Mouse (Mus musculus) lung, postnatal 4 days (tissue): ENCODE measurements at regions not wholly inside any gene's neighbourhood (a gene's known extent, or its start where the extent isn't known, plus 50 kb on each side); places are given as distances from the start of the nearest gene placed in this dataset.
"Not testable (repeated sequence)": the region's sequence is repeated elsewhere in the genome, so short reads cannot be mapped to it uniquely, and the experiment has no call there.

ENCODE experiments used
- DNase-seq, 2 experiments: peaks; one replicate each; pipeline ENCODE4 v3.0.0; 2021

DNA sequence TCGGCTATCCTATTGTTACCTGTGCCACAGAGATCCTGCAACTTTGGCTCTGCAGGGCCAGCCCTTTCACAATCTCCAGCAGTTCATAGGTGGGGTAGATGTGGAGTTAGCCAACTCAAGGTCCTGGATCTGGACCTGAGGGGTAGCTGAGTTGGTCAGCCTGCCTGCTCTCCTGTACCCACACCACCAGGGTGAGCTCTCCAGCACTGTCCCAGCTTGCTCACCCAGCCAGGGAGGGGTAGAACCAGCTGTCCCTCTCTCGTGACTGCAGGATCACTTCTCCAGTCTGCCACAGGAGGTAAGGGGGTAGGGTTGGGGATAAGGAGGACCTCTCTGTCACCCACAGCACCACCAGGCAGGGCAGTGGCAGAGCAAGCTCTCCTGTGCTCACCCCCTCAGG lies 104.6 kb upstream of the Arid1b start:
- DNase-seq, result no peak

DNA sequence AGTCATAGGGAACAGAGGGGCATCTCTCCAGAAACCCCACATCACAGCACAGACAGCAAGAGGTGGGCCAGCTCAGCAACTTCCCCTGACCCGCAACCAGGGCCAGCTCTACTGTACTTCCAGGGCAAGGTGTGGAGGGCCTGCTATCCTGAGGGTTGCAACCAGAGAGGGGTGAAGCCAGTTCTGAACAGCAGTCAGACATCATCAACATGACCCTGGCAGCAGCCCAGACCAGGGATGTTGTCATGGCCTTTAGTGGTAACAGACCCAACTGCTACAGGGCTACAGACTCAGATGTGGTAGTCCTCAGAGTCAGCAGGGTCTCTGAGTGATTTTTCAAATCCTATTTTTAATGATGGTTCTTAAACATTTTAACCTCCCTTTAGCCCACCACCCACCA lies 104.0 kb upstream of the Arid1b start:
- DNase-seq, result no peak

DNA sequence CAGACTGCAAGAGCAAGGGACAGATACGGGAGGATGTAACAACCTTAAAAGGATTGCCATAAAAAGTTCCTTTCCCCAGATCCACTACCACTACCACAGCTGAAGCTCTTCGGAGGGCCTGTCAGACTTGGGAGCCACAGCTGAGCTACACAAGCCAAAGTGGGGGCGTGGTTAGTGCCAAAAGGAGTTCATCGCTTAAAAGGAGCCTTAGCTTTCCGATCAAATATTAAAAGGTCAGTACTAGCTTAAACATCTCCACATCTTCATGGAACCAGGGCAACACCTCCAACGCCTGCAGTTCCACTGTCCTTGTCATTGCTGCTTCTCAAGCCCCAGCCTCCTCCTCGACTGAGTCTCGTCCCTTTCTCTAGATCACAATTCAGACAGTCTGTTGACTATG lies 102.6 kb upstream of the Arid1b start:
- DNase-seq, result no peak

DNA sequence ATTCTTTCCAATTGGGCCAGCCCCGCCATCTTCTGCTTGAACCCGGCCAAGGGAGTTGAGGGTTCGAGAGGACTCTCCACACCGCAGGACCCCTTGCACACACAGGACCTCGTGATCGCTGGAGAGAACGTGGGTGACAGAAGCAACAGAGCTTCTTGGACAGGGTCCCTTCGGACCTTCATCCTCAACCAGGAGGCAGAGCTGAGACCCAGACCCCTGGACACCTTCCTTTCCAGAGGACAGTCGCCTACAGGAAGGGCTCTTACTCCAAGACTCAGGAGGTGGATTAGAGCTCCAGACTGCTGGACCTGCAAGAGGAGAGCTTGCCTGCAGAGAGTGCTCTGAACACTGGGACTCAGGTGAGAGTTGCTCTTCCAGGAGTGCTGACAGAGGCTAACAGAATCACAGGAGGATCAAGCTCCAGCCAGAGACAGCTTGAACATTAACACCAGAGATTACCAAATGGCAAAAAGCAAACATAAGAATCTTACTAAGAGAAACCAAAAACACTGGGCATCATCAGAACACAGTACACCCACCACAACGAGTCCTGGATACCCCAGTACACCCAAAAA lies 99.3 kb upstream of the Arid1b start:
- DNase-seq, result not testable (repeated sequence)

DNA sequence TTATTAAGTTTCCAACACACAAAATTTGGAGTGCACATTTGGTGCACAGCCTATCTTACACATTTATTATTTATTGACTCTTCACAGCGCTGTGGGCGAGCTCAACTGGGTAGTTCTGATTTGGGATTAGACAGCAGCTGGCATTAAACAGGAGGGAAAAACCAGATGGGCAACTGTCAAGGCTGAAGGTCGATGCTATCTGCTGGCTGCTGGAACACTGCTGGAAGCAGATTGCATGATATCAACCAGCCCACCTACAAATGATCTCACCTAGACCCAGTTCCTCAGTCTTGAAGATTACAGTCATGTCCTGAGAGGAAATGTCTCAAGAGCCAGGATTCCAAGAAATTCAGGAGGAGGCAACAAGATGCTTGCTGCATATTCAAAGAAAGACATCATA lies 91.0 kb upstream of the Arid1b start:
- no peak for DNase-seq

DNA sequence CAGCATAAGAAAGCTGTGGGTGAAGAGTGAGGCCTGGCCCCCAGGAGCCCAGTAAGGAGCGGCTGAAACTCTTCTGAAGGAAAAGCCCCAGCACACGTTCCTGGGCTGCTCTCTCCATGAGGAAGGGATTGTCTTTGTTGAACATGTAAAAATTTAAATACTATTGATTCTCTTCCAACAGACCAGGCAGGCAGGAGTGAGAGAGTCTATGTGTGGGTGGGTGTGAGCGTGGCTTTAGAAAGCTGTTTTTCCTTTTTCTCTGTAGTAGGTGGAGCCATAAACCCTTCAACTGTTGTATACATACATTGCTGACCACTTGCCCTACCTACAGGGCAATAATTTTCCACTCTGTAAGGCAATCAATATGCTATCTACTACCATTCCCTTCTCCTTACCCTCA lies 87.6 kb upstream of the Arid1b start:
- no peak for DNase-seq

DNA sequence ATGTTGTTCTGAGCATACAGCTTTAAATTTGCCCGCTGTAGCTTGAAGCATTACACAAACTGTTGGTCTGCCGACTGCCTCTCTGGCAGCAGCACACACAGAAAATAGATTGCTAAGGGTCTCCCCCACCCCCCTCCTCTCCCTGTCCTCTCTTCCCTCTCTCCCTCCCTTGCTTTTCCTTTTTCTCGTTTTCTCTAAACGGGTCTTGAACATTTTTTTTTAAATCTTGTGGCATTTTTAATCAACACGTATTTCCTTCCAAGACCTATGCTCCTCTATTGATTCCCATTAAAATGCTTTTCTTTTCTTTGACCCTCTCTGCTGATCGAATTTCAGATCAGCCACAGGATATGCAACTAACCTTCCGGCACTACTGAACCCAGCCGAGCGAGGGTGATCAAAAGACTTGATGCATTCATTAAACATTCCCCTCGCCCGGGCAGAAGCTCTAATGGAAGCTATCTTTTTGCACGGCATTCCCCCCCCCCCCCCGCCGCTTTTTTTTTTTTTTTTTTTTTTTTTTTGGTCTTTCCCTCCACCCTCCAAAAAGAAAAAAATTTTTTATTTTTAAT lies 86.9 kb upstream of the Arid1b start:
- DNase-seq, result peak; percentile 50 to 51

DNA sequence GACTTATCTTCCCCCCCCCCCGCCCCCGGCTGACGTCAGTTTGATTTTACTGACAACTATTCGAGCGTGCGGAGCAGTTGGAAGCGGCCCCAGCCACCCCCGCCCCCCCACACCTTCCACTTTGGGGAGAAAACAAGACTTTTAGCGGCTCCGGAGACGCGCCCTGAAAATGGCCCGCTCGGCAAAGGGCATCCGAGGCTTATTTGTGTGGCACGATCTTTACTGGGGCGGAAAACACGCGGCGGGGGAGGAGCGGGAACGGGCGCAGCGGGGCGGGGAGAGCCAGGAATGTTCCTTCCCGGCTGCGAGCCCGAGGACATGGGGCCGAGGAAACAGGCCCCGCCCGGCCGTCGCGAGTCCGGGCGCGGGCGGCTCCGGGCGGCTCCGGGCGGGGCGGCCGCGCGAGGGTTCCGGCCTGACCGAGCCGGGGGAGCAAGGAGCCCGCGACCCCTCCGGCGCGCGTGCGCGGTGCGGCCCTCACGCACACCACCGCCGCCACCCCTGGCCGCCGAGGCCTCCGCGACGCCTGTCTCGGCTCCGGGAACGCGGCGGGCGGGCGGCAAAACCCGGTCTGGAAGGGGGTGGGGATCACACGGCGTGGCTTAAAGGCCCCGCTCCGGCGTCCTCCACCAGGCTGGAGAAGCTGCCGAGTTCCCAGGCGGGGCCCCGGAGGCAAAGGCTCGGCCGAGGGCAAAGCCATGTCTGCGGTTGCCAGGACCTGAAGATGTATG lies 86.1 kb upstream of the Arid1b start:
- DNase-seq, result peak; percentile 96 to 98

DNA sequence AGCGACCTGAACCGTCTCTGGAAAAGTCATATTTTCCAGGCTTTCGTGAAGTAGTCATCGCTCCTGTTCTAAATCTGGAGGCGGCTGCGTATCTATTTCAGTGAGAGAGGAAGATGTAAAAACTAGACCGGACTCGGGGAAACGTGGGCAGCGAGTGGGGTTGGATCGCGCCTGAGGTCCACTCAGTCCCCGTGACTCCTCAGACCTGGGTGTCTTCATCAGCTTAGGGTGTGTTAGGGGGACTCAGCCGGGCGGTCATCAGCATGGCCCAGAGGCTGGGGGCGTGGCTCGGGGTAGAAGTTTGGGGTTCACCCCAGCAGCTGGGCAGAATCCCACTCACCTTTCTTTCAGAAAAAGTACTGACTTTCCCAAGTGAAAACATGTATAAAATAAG lies 85.6 kb upstream of the Arid1b start:
- DNase-seq, result no peak

DNA sequence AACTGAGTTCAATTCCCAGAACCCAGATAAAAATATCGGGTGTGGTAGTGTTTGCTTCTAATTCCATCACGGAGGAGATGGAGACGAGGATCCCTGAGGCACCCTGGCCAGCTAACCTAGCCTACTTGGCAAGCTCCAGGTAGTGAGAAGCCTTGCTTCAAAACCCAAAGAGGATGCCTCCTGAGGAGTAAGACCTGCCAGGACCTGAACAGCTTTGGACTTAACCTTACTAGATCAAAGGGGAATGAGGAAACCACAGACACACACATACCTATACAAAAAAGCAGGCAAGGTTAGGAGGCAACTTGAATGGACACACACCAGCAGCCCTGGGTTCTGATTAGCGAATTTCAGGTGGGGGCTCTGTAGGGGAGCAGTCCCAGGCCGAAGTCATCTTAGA lies 84.0 kb upstream of the Arid1b start:
- DNase-seq, result no peak

DNA sequence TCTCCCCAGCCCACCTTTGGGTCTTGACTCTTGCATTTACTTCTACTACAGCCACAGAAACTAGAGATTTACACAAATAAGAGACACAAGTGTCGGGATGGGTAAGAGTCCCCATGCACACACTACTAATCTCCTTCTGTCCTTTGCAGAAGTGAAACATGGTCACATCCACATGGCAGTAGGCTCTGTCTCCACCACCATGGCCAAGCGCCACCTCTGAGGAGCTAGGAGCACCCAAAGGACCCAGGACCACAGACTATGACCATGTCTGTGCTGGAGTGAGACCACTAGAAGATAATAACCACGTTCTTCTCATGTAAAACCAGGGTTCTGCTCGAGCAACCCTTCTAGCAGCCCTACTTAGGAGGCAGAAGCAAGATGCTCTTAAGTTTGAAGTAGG lies 81.1 kb upstream of the Arid1b start:
- no peak for DNase-seq

DNA sequence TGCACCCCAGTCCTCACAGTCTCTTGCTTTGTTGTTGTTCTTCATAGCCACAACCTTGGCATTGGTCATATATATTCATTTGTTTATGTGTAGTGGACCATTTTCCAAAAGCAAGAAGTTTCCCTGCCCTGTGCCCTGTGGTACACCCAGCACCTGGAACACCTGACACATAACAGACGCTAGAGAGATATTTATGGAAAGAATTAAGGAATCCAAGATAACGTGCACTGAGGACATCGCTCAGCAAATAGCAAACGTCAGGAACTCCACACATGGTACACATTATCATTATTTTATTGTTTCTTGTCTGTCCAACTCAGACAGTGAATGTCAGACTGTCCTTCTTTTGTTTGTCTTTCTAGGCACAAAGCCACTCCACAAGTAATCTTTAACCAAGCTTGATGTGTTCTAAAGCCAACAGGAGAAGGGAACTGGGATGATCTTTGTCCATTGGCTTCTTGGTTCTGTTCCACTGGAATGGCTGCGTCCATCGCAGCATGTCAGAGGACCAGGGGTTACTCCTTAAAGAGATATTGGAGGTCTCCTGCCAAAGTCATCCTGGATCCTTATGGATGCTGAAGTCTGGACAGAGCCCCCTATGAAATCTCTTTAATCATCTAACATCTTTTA lies 74.2 kb upstream of the Arid1b start:
- no peak for DNase-seq

DNA sequence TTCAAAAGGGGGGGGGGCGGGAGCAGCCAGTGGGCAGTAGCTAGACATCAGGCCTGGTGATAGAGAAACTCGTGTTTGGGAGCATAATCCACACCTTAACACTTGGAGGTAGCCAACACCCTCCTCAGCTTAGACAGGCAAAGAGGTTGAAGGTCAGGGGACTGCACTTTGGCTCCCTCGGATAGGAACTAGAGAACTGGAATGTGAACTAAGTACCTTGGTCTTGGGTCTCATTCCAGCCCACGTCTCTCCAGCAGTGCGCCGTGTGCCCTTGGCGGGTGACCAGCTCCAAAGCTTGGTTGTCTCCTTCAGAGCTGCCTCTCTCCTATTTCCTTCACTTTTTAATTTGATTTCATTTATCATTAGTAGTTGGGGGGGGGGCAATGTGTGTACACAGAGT lies 73.0 kb upstream of the Arid1b start:
- no peak for DNase-seq

DNA sequence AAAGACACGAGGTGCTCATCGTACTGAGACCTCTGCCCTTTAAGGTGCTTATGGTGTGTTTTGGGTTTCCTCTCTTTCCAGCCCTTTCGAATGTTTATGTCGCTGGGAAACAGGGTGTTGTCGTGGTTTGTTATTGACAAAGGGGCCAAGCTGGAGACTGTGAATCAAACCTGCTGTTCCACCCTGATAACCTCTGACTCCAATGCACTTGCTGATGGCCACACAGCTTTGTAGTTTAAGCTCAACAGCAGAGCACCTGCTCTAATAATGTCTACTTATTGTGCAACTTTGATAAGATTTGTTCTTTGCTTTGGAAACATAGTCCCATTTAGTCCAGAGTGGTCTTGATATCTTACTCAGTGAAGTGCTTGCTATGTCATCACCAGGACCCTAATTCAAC lies 65.5 kb upstream of the Arid1b start:
- no peak for DNase-seq

DNA sequence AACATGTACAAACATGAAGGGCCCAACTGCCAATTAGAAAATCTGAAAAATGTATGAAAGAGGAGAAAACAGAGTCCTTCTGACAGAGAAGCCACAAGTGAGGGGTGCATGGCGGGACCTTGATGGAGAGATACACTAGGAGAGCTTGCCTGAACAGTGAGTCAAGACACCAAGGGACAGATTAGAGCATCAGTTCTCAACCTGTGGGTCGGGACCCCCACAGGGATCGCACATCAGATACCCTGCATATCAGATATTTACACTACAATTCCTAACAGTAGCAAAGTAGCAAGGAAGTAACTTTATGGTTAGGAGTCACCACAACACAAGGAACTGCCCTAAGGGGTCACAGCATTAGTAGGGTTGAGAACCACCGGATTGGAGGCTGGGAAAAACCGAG lies 58.9 kb upstream of the Arid1b start:
- no peak for DNase-seq

DNA sequence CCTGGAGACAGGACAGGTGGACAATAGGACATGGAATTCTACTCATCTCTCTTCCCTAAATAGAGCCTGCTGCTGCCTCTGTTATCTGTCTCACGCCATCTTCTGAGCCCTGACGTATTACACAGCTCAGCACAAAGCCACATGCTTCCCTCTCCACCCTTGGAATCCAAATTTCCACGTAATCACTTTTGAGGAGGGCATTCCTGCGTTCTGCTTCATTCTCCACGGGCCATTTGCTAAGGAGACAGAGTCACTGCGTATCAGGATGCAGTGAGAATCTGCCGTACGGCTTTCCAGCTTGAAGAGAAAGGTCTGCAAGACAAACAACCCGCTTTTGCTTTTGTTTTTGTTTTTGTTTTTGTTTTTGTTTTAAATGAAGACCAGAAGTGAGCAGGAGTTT lies 53.5 kb upstream of the Arid1b start:
- no peak for DNase-seq

DNA sequence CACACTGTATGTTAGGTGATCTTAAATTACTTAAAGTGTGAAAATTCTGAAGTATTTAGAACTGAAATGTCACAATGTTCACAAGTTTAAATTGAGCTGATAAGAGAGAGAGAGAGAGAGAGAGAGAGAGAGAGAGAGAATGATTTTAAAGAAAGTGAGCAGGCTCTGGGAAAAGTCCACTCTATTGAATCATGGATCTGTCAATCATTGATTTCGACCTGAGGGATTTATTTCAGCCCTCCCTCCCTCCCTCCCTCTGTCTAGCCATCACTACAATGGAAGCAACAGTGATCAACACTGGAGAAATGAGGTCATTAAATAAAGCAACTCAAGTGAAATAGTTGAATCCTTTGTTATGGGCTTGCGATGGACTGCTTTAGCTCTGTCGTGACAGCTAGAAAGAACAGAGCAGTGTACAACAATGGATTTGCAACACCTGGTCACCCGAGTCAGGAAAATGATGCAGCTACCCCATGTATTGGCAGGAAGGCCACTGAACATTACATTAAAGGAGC lies 52.8 kb upstream of the Arid1b start:
- DNase-seq, result no peak

DNA sequence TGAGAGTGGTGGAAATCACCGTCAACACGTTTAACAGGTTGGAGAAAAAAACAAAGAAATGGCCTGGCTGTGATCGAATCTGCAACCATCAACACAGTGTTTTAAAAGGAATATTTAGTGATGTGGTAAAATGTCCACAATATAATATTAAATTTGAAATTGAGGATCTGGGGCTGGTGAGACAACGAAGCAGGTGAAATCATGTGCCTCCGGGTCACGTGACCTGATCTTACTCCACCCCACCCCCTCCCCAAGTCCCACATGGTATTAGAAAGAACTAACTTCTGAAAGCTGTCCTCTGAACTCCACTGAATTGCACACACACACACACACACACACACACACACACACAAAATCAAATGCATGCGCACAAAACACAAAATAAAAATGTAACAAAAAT lies 51.3 kb upstream of the Arid1b start:
- no peak for DNase-seq
